In the genomic region with DNA sequence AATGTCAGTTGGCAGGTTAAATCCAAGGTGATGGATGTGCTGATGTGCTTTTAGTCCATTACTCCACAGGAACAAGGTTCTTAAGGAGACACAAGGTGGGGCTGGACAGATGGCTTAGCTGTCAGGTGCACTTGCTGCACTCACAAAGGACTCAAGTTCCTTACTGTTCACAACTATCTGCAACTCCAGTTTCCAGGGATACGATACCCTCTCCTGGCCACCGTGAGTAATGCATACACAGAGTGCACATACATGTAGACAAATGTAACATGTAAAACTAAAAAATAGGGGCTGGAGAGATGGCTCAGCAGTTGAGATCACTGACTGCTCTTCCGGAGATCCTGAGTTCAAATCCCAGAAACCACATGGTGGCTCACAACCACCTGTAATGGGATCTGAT, we compare ENCODE assay signal across 14 mouse cellular contexts. TPM values are rescaled to one million over a fixed set of nuclear protein-coding genes. Genes with fewer than 3 reads are reported as not detected.
DNase-seq lines count a peak whose midpoint lies in the region; ATAC-seq and TF ChIP-seq lines count a peak whose summit lies in the region.
"Had no signal": no experiment of that assay in that cellular context is flagged by ENCODE, and none has a peak within 500 bp of the region (broad histone marks: within the 10 kb centered on the region; RNA-seq: fewer than 3 reads in every experiment).

No protein-coding gene starts in this region.

- 80% methylated on average over 3 of the region's 3 CpGs for WGBS in liver, embryonic 14.5 days (ENCODE audit: insufficient replicate concordance)
- 70% methylated on average over 3 of the region's 3 CpGs for WGBS in liver, embryonic 12.5 days (ENCODE audit: insufficient replicate concordance)

- no peaks in the 10 kb centered on the region for H3K9me3 ChIP-seq in liver, embryonic 14.5 days (ENCODE audit: control insufficient read depth, low read length)
- H3K9me3 ChIP-seq in liver, embryonic 12.5 days (replicated peaks), result no peaks in the 10 kb centered on the region
- no peaks in the 10 kb centered on the region for H3K9me3 ChIP-seq in ES-E14 (ENCODE audit: control insufficient read depth, insufficient read depth, low read depth, low read length)
- H3K9me3 ChIP-seq: heart, embryonic 10.5 days; limb, embryonic 15.5 days had no signal

- intact Hi-C loops in gastrocnemius, adult 2 months (cut with DNase I), result loop anchor here (5.0 kb wide), 1 partner anchor 63 kb away; no protein-coding TSS in a partner anchor
- intact Hi-C loops in gastrocnemius, postnatal 14 days (cut with DNase I; ENCODE audit: low total_unique reads), result no loop called here
- intact Hi-C loops in gastrocnemius, postnatal 36 days (cut with DNase I), result loop anchor here (5.0 kb wide), 1 partner anchor 158 kb away; no protein-coding TSS in a partner anchor

- TF ChIP-seq EP300 in liver, embryonic 14.5 days (IDR thresholded peaks at IDR 0.05; ENCODE audit: low read depth), result no peak

- no peak overlapping the region for H3K4me3 ChIP-seq in gastrocnemius, adult 2 months
- no peak overlapping the region for H3K4me3 ChIP-seq in liver, embryonic 14.5 days (ENCODE audit: insufficient read depth in 1 of 2, low read depth in 2 of 2, low read length in 2 of 2)
- H3K4me3 ChIP-seq in liver, embryonic 12.5 days, result no peak overlapping the region
- H3K4me3 ChIP-seq in ES-E14 (ENCODE audit: insufficient read depth in 1 of 2, low read depth in 1 of 2, low read length in 2 of 2, poor library complexity in 1 of 2, severe bottlenecking in 1 of 2), result no peak overlapping the region
- H3K4me3 ChIP-seq: heart, embryonic 10.5 days; limb, embryonic 15.5 days had no signal

- H3K9ac ChIP-seq in liver, embryonic 14.5 days (replicated peaks), result no peak overlapping the region
- H3K9ac ChIP-seq in liver, embryonic 12.5 days, result no peak overlapping the region
- H3K9ac ChIP-seq in ES-E14 (ENCODE audit: insufficient read depth, low read depth, low read length, poor library complexity, severe bottlenecking), result no peak overlapping the region
- H3K9ac ChIP-seq: limb, embryonic 15.5 days had no signal

- peaks cover 0 to 7% of the 10 kb centered on the region in 2 experiments; a peak in 2 of 4 replicates for H3K4me1 ChIP-seq in liver, embryonic 14.5 days (replicated peaks; ENCODE audit: control insufficient read depth in 2 of 2, insufficient read depth in 2 of 2, low read length in 1 of 2)
- H3K4me1 ChIP-seq in liver, embryonic 12.5 days, result peaks cover 14% of the 10 kb centered on the region; the same call in 1 of the 2 replicates
- H3K4me1 ChIP-seq in ES-E14 (ENCODE audit: control insufficient read depth in 2 of 2, insufficient read depth in 2 of 2, low read length in 2 of 2, poor library complexity in 1 of 2), result peaks cover 0 to 3% of the 10 kb centered on the region in 2 experiments; a peak in 1 of 4 replicates

- no peak overlapping the region for H3K4me2 ChIP-seq in liver, embryonic 14.5 days (ENCODE audit: low read depth)
- no peak overlapping the region for H3K4me2 ChIP-seq in liver, embryonic 12.5 days
- H3K4me2 ChIP-seq: limb, embryonic 15.5 days had no signal

- H3K36me3 ChIP-seq in liver, embryonic 14.5 days (replicated peaks; ENCODE audit: control insufficient read depth, insufficient read depth, low read depth), result no peaks in the 10 kb centered on the region
- H3K36me3 ChIP-seq in liver, embryonic 12.5 days, result no peaks in the 10 kb centered on the region
- H3K36me3 ChIP-seq in ES-E14 (ENCODE audit: control insufficient read depth, insufficient read depth, low read length, poor library complexity, severe bottlenecking), result no peaks in the 10 kb centered on the region
- H3K36me3 ChIP-seq: heart, embryonic 10.5 days; limb, embryonic 15.5 days had no signal

- H3K27ac ChIP-seq in gastrocnemius, adult 2 months, result no peak overlapping the region
- H3K27ac ChIP-seq in liver, embryonic 14.5 days, result no peak overlapping the region
- H3K27ac ChIP-seq in liver, embryonic 12.5 days, result no peak overlapping the region
- no peak overlapping the region for H3K27ac ChIP-seq in ES-E14 (ENCODE audit: insufficient read depth, low read depth, low read length, poor library complexity, severe bottlenecking)
- H3K27ac ChIP-seq: heart, embryonic 10.5 days; limb, embryonic 15.5 days had no signal

- TF ChIP-seq CTCF in gastrocnemius, adult 2 months (IDR thresholded peaks at IDR 0.05), result peak; percentile 28; the same call in 1 of the 2 replicates
- peak; percentile 40; the same call in 1 of the 2 replicates for TF ChIP-seq CTCF in liver, embryonic 14.5 days (IDR thresholded peaks at IDR 0.05; ENCODE audit: low read depth)

- no peaks in the 10 kb centered on the region for H3K27me3 ChIP-seq in liver, embryonic 14.5 days (ENCODE audit: control insufficient read depth, insufficient read depth, low read length)
- no peaks in the 10 kb centered on the region for H3K27me3 ChIP-seq in liver, embryonic 12.5 days (replicated peaks)
- H3K27me3 ChIP-seq: limb, embryonic 15.5 days had no signal

- DNase-seq in gastrocnemius, adult 2 months, result no peak
- no peak for DNase-seq in gastrocnemius, postnatal 14 days
- no peak for DNase-seq in liver, embryonic 14.5 days (ENCODE audit: low read depth in 3 of 3, low spot score in 3 of 3)
- DNase-seq in ES-E14 (ENCODE audit: low read depth, low spot score), result no peak
- no peak for DNase-seq in gastrocnemius, postnatal 36 days
- DNase-seq in adrenal gland, postnatal 25 days, result no peak
- DNase-seq: adrenal gland, postnatal 36 days; cerebellum, postnatal 25 days had no signal

- no peak for ATAC-seq in liver, embryonic 14.5 days (ENCODE audit: insufficient read depth)
- no peak for ATAC-seq in liver, embryonic 12.5 days
- peak; percentile 52; the same call in 1 of the 2 replicates for ATAC-seq in megakaryocyte-erythroid progenitor cell, adult 5-6 weeks (replicated peaks; ENCODE audit: low FRiP score, low TSS enrichment, poor library complexity, severe bottlenecking)
- ATAC-seq: forebrain, embryonic 14.5 days; intestine, embryonic 16.5 days had no signal

- in situ Hi-C loops in ES-E14 (cut with MboI; ENCODE audit: low sequenced_read_pairs in 2 of 2, unreplicated experiment in 2 of 2), result no loop called here

TF ChIP-seq in ES-E14, 5 proteins besides CTCF, POLR2A, EP300 and RAD21:
- no peak for TF ChIP-seq MAFK (IDR thresholded peaks at IDR 0.05; ENCODE audit: insufficient read depth, low read depth, low read length)
- TF ChIP-seq ZNF384 (IDR thresholded peaks at IDR 0.05; ENCODE audit: low read depth, low read length), result no peak
- no peak for TF ChIP-seq CHD2 (IDR thresholded peaks at IDR 0.05; ENCODE audit: low read depth, low read length)
- peak; percentile 62; the same call in 1 of the 2 replicates for TF ChIP-seq ZC3H11A (IDR thresholded peaks at IDR 0.05; ENCODE audit: borderline replicate concordance, low read depth, low read length)
- TF ChIP-seq HCFC1 (IDR thresholded peaks at IDR 0.05; ENCODE audit: borderline replicate concordance, insufficient read depth, low read length), result no peak

RNA-seq across cellular contexts. Expression of a gene that starts 40.3 kb away (rescaled TPM):
- total RNA-seq in gastrocnemius, adult 2 months (2021), result 100 to 1,000 TPM in 1 of 2 experiments, 10 to 100 TPM in 1; 92.0 to 104 TPM
- total RNA-seq in gastrocnemius, postnatal 14 days (2021), result 100 to 1,000 TPM in 1 of 2 experiments, 10 to 100 TPM in 1; 89.7 to 106 TPM
- 18.2 and 44.0 TPM in 2 replicates for polyA plus RNA-seq in liver, embryonic 14.5 days (2012; rRNA removed)
- 137 and 143 TPM in 2 replicates for polyA plus RNA-seq in liver, embryonic 14.5 days (2014; fragmentation: Nextera tagmentation; extraction: Ambion mirVana)
- polyA plus RNA-seq in liver, embryonic 12.5 days (2016; fragmentation: Nextera tagmentation; extraction: Ambion mirVana), result 219 and 232 TPM in 2 replicates
- 815 and 854 TPM in 2 replicates for total RNA-seq in ES-E14 (2012; rRNA removed)
- total RNA-seq in megakaryocyte-erythroid progenitor cell, adult 5-6 weeks (2014; fragmentation: Nextera tagmentation), result 123 and 130 TPM in 2 replicates
- 313 and 421 TPM in 2 replicates for total RNA-seq in megakaryocyte-erythroid progenitor cell, adult 5-6 weeks (2017)
- 10 to 100 TPM; 73.0 to 86.8 TPM for total RNA-seq in gastrocnemius, postnatal 36 days (2021)
- total RNA-seq in adrenal gland, postnatal 25 days (2021), result 162 and 189 TPM in 2 replicates
